Mouse (Mus musculus): Measurements from ENCODE around the gene Myo5c. TPM values are rescaled to one million over a fixed set of nuclear protein-coding genes. Genes with fewer than 3 reads are reported as not detected.

The Myo5c gene
- polyA plus RNA-seq, 1 experiment from 2014 or later: 0.28 TPM

DNA sequence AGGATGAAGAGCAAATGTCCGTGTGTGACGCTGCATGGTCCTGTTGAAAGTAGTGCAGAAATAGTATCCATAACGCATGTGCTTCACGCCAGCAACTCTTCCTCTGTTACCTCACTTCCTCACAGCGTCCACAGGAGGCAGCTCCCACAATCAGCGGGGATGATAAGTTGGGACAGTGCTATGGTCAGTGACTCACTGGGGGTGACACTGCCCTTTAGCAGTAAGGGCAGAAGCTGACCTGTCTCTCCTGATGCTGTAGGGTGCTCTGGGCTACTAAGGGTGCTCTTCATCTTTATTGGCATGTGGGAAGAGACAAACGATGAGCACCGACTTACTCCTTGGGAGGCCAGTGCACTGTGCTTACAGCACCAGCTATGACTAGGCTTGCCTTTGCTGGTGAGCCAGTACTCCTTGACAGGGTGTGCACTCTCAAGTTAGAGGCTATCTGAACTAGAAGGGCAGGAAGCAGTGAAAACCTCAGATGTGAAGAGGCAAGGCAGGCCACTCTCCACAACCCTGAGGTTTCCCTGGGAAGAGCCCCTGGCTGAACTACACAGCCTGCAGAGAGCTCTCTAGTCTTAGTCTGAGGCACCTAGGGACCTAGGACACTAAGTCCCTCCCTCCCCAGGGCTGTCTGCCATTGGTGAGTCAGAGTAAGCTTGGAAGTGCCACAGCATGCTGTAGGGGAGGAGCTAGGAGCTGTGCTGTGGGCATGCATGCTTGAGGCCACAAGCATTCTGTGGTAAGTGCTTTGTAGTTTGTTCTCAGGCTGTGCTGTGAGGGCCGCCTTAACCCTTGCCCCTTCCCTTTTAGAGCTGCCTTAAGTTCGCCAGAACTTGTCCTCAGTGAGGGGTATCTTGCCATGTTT lies 10.2 kb upstream of the Myo5c start:
- H3K4me2 ChIP-seq: no peak overlapping the region
- H3K27ac ChIP-seq: no peak overlapping the region
- ATAC-seq (ENCODE audit: insufficient number of reproducible peaks, low FRiP score, low TSS enrichment, low read depth): no peak

DNA sequence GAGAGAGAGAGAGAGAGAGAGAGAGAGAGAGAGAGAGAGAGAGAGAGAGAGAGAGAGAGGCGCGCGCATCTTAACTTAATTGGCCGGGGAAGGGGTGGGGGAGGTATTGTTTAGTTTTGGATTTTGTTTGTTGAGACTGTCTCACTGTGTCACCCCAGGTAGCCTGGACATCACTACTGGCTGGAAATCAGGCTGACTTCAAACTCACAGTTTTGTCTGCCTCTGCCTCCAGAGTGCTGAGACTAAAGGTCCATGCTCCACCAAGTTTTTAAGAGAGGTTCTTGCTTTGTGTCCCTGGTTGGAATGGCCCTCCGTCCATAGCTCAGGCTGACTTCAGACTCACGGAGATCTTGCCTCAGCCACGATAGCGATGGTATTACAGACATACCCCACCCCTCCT lies 1.0 kb downstream of the Myo5c start:
- H3K4me1 ChIP-seq: peaks cover 14% of the 10 kb centered on the region
- no peaks in the 10 kb centered on the region for H3K9me3 ChIP-seq
- peaks cover 38% of the 10 kb centered on the region for H3K27me3 ChIP-seq
- H3K9ac ChIP-seq: no peak overlapping the region
- H3K4me3 ChIP-seq: no peak overlapping the region
- no peak overlapping the region for H3K27ac ChIP-seq
- no peak for ATAC-seq (ENCODE audit: insufficient number of reproducible peaks, low FRiP score, low TSS enrichment, low read depth)
- no peak overlapping the region for H3K4me2 ChIP-seq
- H3K36me3 ChIP-seq: no peaks in the 10 kb centered on the region
- 47% methylated on average over 8 of the region's 8 CpGs for WGBS

More for the DNA sequence above, 10.2 kb upstream of the Myo5c start:
- no peaks in the 10 kb centered on the region for H3K27me3 ChIP-seq
- peaks cover 18% of the 10 kb centered on the region for H3K36me3 ChIP-seq
- H3K9ac ChIP-seq: no peak overlapping the region
- H3K4me1 ChIP-seq: no peaks in the 10 kb centered on the region
- H3K4me3 ChIP-seq: no peak overlapping the region
- WGBS: 67% methylated on average over 10 of the region's 10 CpGs
- H3K9me3 ChIP-seq: no peaks in the 10 kb centered on the region

DNA sequence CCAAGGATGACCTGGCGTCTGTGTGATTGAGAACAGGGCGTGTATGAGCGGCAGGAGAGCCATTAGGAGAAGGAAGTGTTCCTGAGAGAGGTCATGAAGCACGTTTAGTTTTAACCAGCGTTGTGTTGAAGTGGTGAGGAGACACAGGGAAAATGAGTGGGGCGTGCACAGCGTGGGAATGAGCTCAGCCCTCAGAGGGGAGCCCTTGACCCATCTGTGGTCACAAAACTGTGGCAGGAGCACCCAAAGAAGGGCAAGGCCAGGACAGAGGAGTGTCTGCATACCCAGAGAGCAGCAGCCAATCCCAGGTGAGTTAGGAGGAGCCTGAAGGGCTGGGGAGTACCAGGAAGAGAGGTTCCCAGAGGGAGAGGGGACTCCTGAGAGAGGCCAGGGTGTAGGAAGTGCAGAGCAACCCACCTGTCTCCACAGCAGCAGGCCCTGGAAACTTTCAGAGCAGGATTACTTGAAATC lies 2.5 kb downstream of the Myo5c start:
- H3K4me2 ChIP-seq: no peak overlapping the region
- H3K4me1 ChIP-seq: peaks cover 14% of the 10 kb centered on the region
- H3K4me3 ChIP-seq: no peak overlapping the region
- ATAC-seq (ENCODE audit: insufficient number of reproducible peaks, low FRiP score, low TSS enrichment, low read depth): no peak
- H3K27me3 ChIP-seq: peaks cover 38% of the 10 kb centered on the region
- H3K27ac ChIP-seq: no peak overlapping the region
- H3K36me3 ChIP-seq: no peaks in the 10 kb centered on the region
- H3K9ac ChIP-seq: no peak overlapping the region
- 31% methylated on average over 7 of the region's 7 CpGs for WGBS
- H3K9me3 ChIP-seq: no peaks in the 10 kb centered on the region

GRCm38 (mm10) chr9:75234983-75235627 lies 3.3 kb downstream of the Myo5c start:
- WGBS: 65% methylated on average over 12 of the region's 12 CpGs
- Histone ChIP-seq H3K9ac (no peak overlapping the region), H3K4me3 (no peak overlapping the region), H3K36me3 (no peaks in the 10 kb centered on the region), H3K9me3 (no peaks in the 10 kb centered on the region), H3K27me3 (peaks cover 38% of the 10 kb centered on the region), H3K4me2 (no peak overlapping the region), H3K4me1 (peaks cover 14% of the 10 kb centered on the region), H3K27ac (no peak overlapping the region)
- no peak for ATAC-seq (ENCODE audit: insufficient number of reproducible peaks, low FRiP score, low TSS enrichment, low read depth)

GRCm38 (mm10) chr9:75235696-75236095 lies 3.9 kb downstream of the Myo5c start:
- H3K4me1 ChIP-seq: peaks cover 14% of the 10 kb centered on the region
- no peaks in the 10 kb centered on the region for H3K36me3 ChIP-seq
- no peak overlapping the region for H3K9ac ChIP-seq
- no peak for ATAC-seq (ENCODE audit: insufficient number of reproducible peaks, low FRiP score, low TSS enrichment, low read depth)
- H3K4me3 ChIP-seq: no peak overlapping the region
- peaks cover 36% of the 10 kb centered on the region for H3K27me3 ChIP-seq
- WGBS: 85% methylated on average over 2 of the region's 2 CpGs
- no peaks in the 10 kb centered on the region for H3K9me3 ChIP-seq
- H3K27ac ChIP-seq: no peak overlapping the region
- H3K4me2 ChIP-seq: no peak overlapping the region

GRCm38 (mm10) chr9:75236416-75237308 lies 4.8 kb downstream of the Myo5c start:
- Histone ChIP-seq H3K9ac (no peak overlapping the region), H3K27me3 (peaks cover 26% of the 10 kb centered on the region), H3K4me3 (no peak overlapping the region), H3K4me2 (no peak overlapping the region), H3K9me3 (no peaks in the 10 kb centered on the region), H3K4me1 (peaks cover 13% of the 10 kb centered on the region), H3K27ac (no peak overlapping the region), H3K36me3 (no peaks in the 10 kb centered on the region)
- 78% methylated on average over 12 of the region's 12 CpGs for WGBS
- no peak for ATAC-seq (ENCODE audit: insufficient number of reproducible peaks, low FRiP score, low TSS enrichment, low read depth)

- Histone ChIP-seq H3K4me1 (peaks cover 14% of the 10 kb centered on the region), H3K27ac (no peak overlapping the region), H3K9me3 (no peaks in the 10 kb centered on the region), H3K4me3 (no peak overlapping the region), H3K9ac (no peak overlapping the region), H3K36me3 (no peaks in the 10 kb centered on the region), H3K4me2 (no peak overlapping the region), H3K27me3 (peaks cover 13% of the 10 kb centered on the region)
- no peak for ATAC-seq (ENCODE audit: insufficient number of reproducible peaks, low FRiP score, low TSS enrichment, low read depth)
- 92% methylated on average over 3 of the region's 3 CpGs for WGBS
Observed at GRCm38 (mm10) chr9:75238179-75238578, 6.4 kb downstream of the Myo5c start.

GRCm38 (mm10) chr9:75243052-75243451 lies 11.2 kb downstream of the Myo5c start:
- no peaks in the 10 kb centered on the region for H3K36me3 ChIP-seq
- WGBS: 59% methylated on average over 6 of the region's 6 CpGs

DNA sequence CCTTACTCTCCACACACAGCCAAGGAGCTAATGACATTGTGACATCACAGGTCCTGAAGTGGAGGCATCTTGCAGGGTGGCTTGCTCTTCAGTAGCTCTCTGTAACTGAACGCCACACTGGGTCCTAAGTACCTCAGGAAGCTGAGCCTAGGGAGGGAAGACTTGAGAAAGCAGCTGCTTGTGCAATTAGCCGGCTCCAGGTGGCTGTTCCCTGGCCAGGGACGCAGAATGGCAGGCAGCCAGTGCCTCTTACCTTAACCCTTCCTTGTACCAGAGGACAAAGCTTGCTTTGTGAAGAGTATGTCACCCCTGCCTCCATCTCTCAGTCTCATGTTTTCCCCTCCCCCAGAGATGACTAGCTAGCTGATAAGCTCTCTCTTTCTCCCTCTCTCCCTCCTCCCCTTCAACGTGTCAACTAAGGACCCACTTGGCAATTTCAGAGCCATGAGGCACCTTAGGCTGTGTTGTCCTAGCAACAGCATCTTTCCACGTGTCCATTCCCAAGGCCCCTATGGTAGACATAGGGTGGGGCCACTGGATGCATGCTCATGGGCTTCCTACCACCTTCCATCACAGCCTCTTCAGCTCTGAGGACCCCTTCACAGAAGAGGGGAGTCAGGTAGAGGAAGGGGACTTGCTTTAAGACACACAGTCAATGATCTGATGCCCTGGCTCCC lies 12.0 kb downstream of the Myo5c start:
- Histone ChIP-seq H3K36me3 (no peaks in the 10 kb centered on the region), H3K4me2 (no peak overlapping the region), H3K9ac (no peak overlapping the region), H3K4me3 (no peak overlapping the region), H3K4me1 (peaks cover 15% of the 10 kb centered on the region), H3K27ac (no peak overlapping the region), H3K9me3 (no peaks in the 10 kb centered on the region), H3K27me3 (no peaks in the 10 kb centered on the region)
- ATAC-seq (ENCODE audit: insufficient number of reproducible peaks, low FRiP score, low TSS enrichment, low read depth): no peak
- WGBS: 16% methylated on average over 5 of the region's 5 CpGs

More at GRCm38 (mm10) chr9:75243052-75243451, 11.2 kb downstream of the Myo5c start:
- Histone ChIP-seq H3K27ac (no peak overlapping the region), H3K27me3 (no peaks in the 10 kb centered on the region), H3K9me3 (no peaks in the 10 kb centered on the region), H3K4me1 (peaks cover 15% of the 10 kb centered on the region), H3K4me2 (no peak overlapping the region), H3K4me3 (no peak overlapping the region), H3K9ac (no peak overlapping the region)
- ATAC-seq (ENCODE audit: insufficient number of reproducible peaks, low FRiP score, low TSS enrichment, low read depth): no peak

DNA sequence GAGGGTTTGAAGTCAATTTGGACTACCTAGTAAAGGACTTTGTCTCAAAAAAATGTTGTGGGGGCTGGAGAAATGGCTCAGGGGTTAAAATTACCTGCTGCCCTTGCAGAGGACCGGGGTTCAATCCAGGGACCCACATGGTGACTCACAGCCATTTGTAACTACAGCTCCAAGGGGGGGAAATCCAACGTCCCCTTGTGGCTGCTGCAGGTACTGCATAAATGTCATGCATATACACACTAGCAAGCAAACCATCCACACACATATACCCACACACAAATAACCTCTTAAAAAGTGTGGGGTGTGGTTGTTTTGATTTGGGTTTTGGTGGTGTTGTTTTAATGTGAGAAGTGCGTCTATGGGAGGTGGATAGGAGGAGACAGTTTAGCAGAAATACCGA lies 12.7 kb downstream of the Myo5c start:
- 74% methylated on average over 4 of the region's 4 CpGs for WGBS
- H3K9ac ChIP-seq: no peak overlapping the region
- no peaks in the 10 kb centered on the region for H3K27me3 ChIP-seq
- no peak for ATAC-seq (ENCODE audit: insufficient number of reproducible peaks, low FRiP score, low TSS enrichment, low read depth)
- no peak overlapping the region for H3K4me2 ChIP-seq
- H3K4me3 ChIP-seq: no peak overlapping the region
- H3K27ac ChIP-seq: no peak overlapping the region
- no peaks in the 10 kb centered on the region for H3K9me3 ChIP-seq
- peaks cover 15% of the 10 kb centered on the region for H3K4me1 ChIP-seq
- no peaks in the 10 kb centered on the region for H3K36me3 ChIP-seq
